Mouse (Mus musculus) heart, embryonic 12.5 days (tissue): ENCODE results near the gene Usp5. TPM values are rescaled to one million over a fixed set of nuclear protein-coding genes. Genes with fewer than 3 reads are reported as not detected.
"Not testable (repeated sequence)": the region's sequence is repeated elsewhere in the genome, so short reads cannot be mapped to it uniquely, and the experiment has no call there.

Source experiments
- ATAC-seq: fragments of 200-750 bp; cut with Nextera tagmentation; 2 replicates; pipeline ENCODE4 v1.8.0; 2017; ENCODE audit warnings: moderate TSS enrichment, moderate library complexity; ENCODE audit not compliant: insufficient number of reproducible peaks, low FRiP score
- H3K27ac ChIP-seq: fragments of 300-500 bp; sonication (generic); 2 replicates; pipeline ENCODE4 v1.5.1; 2016; ENCODE audit warnings: mild to moderate bottlenecking, moderate library complexity; ENCODE audit not compliant: poor library complexity, severe bottlenecking
- H3K27me3 ChIP-seq: fragments of 300-500 bp; sonication (generic); replicated peaks from 2 replicates; pipeline ENCODE4 v1.6.1; 2016; ENCODE audit warnings: mild to moderate bottlenecking, moderate library complexity
- H3K36me3 ChIP-seq: fragments of 300-500 bp; sonication (generic); 2 replicates; pipeline ENCODE4 v1.6.1; 2016; ENCODE audit warnings: mild to moderate bottlenecking, moderate library complexity
- H3K4me1 ChIP-seq: fragments of 300-500 bp; sonication (generic); replicated peaks from 2 replicates; pipeline ENCODE4 v1.6.1; 2016; ENCODE audit warnings: mild to moderate bottlenecking
- H3K4me2 ChIP-seq: fragments of 300-500 bp; sonication (generic); 2 replicates; pipeline ENCODE4 v1.6.1; 2016; ENCODE audit warnings: mild to moderate bottlenecking, moderate library complexity
- H3K4me3 ChIP-seq: fragments of 300-500 bp; sonication (generic); 2 replicates; pipeline ENCODE4 v1.5.1; 2016; ENCODE audit warnings: mild to moderate bottlenecking
- H3K9ac ChIP-seq: fragments of 300-500 bp; sonication (generic); 2 replicates; pipeline ENCODE4 v1.6.1; 2016; ENCODE audit warnings: mild to moderate bottlenecking, moderate library complexity
- H3K9me3 ChIP-seq: fragments of 300-500 bp; sonication (generic); replicated peaks from 2 replicates; pipeline ENCODE4 v1.6.1; 2016; ENCODE audit warnings: mild to moderate bottlenecking, moderate library complexity
- WGBS: fragments of 180-500 bp; shearing (Covaris S2); methylation state at CpG from one replicate; pipeline ENCODE4 v1.1.7; 2016; 5-methylcytosine and 5-hydroxymethylcytosine counted together
- polyA plus RNA-seq: library from polyadenylated mRNA; unstranded; fragments of >200 nt; fragmentation: Nextera tagmentation; extraction: Ambion mirVana; gene quantifications from 2 replicates; pipeline ENCODE4 v1.2.1, GENCODE M21; 2016

Gene Usp5
- polyA plus RNA-seq, 1 experiment from 2014 or later, result 121 TPM

- Histone ChIP-seq H3K4me1 (peaks cover 37% of the 10 kb centered on the region), H3K4me3 (0 out of 2 replicates have a peak overlapping the region, but pooled peaks have one; percentile 0), H3K27me3 (no peaks in the 10 kb centered on the region), H3K36me3 (peaks cover 19% of the 10 kb centered on the region), H3K9me3 (no peaks in the 10 kb centered on the region), H3K9ac (peak overlapping the region; percentile 46), H3K27ac (peak overlapping the region; percentile 58; the same call in 1 of the 2 replicates), H3K4me2 (peak overlapping the region; percentile 56)
- WGBS, result 5% methylated on average over 8 of the region's 8 CpGs
- ATAC-seq, result peak; percentile 27
Observed at GRCm38 (mm10) chr6:124839805-124840204, 10.5 kb upstream of the Usp5 start.

- H3K4me3 ChIP-seq, result no peak overlapping the region
- no peaks in the 10 kb centered on the region for H3K27me3 ChIP-seq
- H3K36me3 ChIP-seq, result peaks cover 33% of the 10 kb centered on the region
- no peak overlapping the region for H3K9ac ChIP-seq
- 68% methylated on average over 7 of the region's 7 CpGs for WGBS
- H3K9me3 ChIP-seq, result no peaks in the 10 kb centered on the region
- H3K4me1 ChIP-seq, result peaks cover 37% of the 10 kb centered on the region
- no peak overlapping the region for H3K4me2 ChIP-seq
- no peak for ATAC-seq
- no peak overlapping the region for H3K27ac ChIP-seq
Observed at GRCm38 (mm10) chr6:124836411-124836810, 7.1 kb upstream of the Usp5 start.

DNA sequence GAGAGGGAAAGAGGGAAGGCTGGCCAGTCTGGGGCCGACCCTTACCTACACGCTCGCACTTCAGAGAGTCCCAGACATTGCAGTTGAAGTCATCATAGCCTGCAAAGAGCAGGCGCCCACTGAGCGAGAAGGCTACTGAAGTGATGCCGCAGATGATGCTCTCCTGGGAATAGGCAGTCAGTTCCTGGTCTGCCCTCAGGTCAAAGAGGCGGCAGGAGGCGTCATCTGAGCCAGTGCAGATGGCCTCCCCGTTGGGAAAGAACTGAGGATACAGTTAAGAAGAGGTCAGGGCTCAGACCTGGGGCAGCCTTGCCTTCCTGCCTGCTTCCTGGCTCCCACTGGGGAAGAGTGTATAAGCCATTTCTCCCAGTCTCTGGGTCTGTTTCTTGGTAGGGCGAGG is 6.2 kb upstream of the Usp5 start:
- H3K27ac ChIP-seq, result no peak overlapping the region
- H3K4me1 ChIP-seq, result peaks cover 37% of the 10 kb centered on the region
- H3K4me2 ChIP-seq, result no peak overlapping the region
- H3K4me3 ChIP-seq, result no peak overlapping the region
- WGBS, result 43% methylated on average over 10 of the region's 10 CpGs
- no peaks in the 10 kb centered on the region for H3K9me3 ChIP-seq
- no peaks in the 10 kb centered on the region for H3K27me3 ChIP-seq
- ATAC-seq, result no peak
- H3K9ac ChIP-seq, result peak overlapping the region; percentile 21; the same call in 1 of the 2 replicates
- H3K36me3 ChIP-seq, result peaks cover 33% of the 10 kb centered on the region

DNA sequence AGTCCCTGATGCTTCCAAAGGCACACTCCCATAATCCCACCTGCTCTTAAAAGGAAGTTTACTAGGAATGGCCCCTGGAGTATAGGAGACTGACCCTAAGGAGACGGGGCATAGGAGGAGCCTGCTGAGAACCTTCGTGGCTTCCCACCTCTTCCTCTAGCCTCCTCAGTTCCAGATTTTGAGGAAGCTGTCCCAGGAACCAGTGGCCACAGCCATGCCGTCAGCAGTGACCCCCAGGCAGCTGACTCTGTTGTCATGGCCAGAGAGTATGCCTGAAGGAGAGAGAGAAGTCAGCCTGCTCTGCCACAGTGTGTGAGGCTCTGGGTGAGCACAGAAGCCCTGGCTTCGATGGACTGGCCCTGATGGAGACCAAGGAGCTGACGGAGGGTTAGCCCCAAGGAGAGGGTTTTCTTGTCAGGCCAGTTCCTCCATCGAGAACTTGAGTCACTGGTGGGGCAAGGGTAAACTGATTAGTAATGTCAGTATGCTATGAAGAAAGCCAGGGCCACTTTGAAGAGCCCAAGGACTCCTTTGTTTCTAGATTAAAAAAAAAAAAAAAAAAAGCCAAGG is 5.3 kb upstream of the Usp5 start:
- Histone ChIP-seq H3K4me3 (no peak overlapping the region), H3K4me1 (peaks cover 31% of the 10 kb centered on the region), H3K36me3 (peaks cover 33% of the 10 kb centered on the region), H3K9me3 (no peaks in the 10 kb centered on the region), H3K9ac (no peak overlapping the region), H3K27me3 (no peaks in the 10 kb centered on the region), H3K4me2 (no peak overlapping the region), H3K27ac (no peak overlapping the region)
- WGBS, result 82% methylated on average over 6 of the region's 6 CpGs
- ATAC-seq, result no peak

DNA sequence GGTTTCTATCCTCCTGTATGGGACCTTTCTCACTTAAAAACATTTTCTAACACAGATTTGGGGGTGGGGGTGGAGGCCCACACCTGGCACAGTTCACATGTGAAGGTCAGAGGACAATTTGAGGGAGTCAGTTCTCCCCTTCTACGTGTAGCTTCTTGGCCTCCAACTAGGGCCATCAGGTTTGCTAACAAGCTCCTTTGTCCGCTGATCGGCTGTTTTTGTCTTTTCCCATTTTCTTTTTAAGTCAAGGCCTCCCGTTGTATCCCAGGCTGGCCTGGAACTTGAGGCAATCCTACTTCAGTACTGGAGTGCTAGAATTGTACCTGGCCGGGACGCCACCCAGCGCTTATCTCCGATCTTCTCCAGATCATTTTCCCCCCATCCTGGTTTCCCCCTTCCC is 2.4 kb upstream of the Usp5 start:
- H3K4me3 ChIP-seq, result no peak overlapping the region
- WGBS, result 96% methylated on average over 8 of the region's 8 CpGs
- no peaks in the 10 kb centered on the region for H3K27me3 ChIP-seq

GRCm38 (mm10) chr6:124831199-124831598 is 1.9 kb upstream of the Usp5 start:
- H3K9me3 ChIP-seq, H3K9ac ChIP-seq, ATAC-seq, H3K27me3 ChIP-seq, H3K27ac ChIP-seq: not testable (repeated sequence)
- Histone ChIP-seq H3K36me3 (peaks cover 34% of the 10 kb centered on the region), H3K4me2 (peak overlapping the region; percentile 81), H3K4me3 (peak overlapping the region; percentile 10), H3K4me1 (peaks cover 29% of the 10 kb centered on the region)
- WGBS, result 97% methylated on average over 4 of the region's 4 CpGs

More for the DNA sequence above, 2.4 kb upstream of the Usp5 start:
- Histone ChIP-seq H3K4me1 (peaks cover 33% of the 10 kb centered on the region), H3K9ac (no peak overlapping the region), H3K9me3 (no peaks in the 10 kb centered on the region), H3K36me3 (peaks cover 33% of the 10 kb centered on the region), H3K27ac (no peak overlapping the region), H3K4me2 (no peak overlapping the region)
- no peak for ATAC-seq

GRCm38 (mm10) chr6:124829799-124830700 is 766 bp upstream of the Usp5 start:
- H3K27me3 ChIP-seq, result no peaks in the 10 kb centered on the region
- peaks cover 45% of the 10 kb centered on the region for H3K36me3 ChIP-seq
- H3K4me2 ChIP-seq, result peak overlapping the region; percentile 81
- peak overlapping the region; percentile 68 for H3K4me3 ChIP-seq
- H3K27ac ChIP-seq, result peak overlapping the region; percentile 85
- H3K9me3 ChIP-seq, result no peaks in the 10 kb centered on the region
- H3K4me1 ChIP-seq, result peaks cover 19% of the 10 kb centered on the region
- ATAC-seq, result peak; percentile 89
- H3K9ac ChIP-seq, result peak overlapping the region; percentile 78
- under 1% methylated on average over 38 of the region's 38 CpGs for WGBS

DNA sequence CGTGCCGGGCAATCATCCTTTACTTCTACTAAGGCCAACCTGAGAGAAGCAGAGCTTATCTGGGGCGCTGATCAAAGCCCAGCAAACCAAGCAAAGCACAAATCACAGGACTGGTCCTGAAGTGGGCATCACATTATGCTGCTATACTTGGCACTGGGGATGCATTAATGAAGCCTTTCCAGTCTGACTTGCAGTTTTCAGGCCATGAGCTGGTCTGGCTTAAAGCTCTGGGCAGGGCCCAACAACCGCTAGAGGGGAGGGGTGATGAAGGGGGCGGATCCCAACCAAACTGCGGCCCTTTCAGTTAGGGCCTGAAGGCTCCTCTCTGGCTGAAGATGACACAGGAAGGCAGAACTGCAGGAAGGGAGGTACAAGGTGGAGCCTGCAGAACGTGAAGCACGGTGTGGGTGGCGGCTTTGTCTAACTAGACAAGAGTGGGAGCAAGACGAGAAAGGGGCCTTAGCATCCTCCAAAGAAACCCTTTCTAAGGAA is 1.1 kb downstream of the Usp5 start:
- 26% methylated on average over 10 of the region's 10 CpGs for WGBS

DNA sequence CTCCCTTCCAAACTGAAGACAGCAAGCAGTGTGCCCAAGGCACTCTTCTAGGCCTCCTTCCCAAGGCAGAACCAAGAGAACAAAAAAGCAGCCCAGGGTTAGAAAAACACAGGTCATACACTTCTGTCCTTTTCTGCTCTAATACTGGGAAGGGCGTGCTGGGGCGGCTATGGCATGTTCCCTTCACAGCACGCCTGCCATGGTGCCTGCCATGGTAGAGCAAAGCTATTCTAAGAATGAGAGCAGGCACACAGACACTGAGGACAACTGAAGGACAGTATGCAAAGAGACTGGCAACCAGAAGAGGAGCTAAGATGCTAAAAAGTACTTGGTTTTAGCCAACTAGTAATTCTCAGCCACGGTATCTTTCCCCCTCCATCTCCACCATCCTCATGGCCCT is 7.2 kb downstream of the Usp5 start:
- H3K4me3 ChIP-seq, result no peak overlapping the region
- H3K27me3 ChIP-seq, result no peaks in the 10 kb centered on the region
- H3K4me1 ChIP-seq, result no peaks in the 10 kb centered on the region
- WGBS, result 83% methylated on average over 4 of the region's 4 CpGs
- H3K27ac ChIP-seq, result no peak overlapping the region
- no peak overlapping the region for H3K4me2 ChIP-seq
- peaks cover 93% of the 10 kb centered on the region for H3K36me3 ChIP-seq
- no peaks in the 10 kb centered on the region for H3K9me3 ChIP-seq
- no peak overlapping the region for H3K9ac ChIP-seq
- ATAC-seq, result no peak

More for the DNA sequence above, 1.1 kb downstream of the Usp5 start:
- no peak for ATAC-seq
- H3K4me3 ChIP-seq, result peak overlapping the region; percentile 68
- H3K36me3 ChIP-seq, result peaks cover 48% of the 10 kb centered on the region
- peak overlapping the region; percentile 94 for H3K4me2 ChIP-seq
- no peaks in the 10 kb centered on the region for H3K27me3 ChIP-seq
- peak overlapping the region; percentile 79 for H3K9ac ChIP-seq
- H3K4me1 ChIP-seq, result peaks cover 19% of the 10 kb centered on the region
- 0 out of 2 replicates have a peak overlapping the region, but pooled peaks have one; percentile 19 for H3K27ac ChIP-seq
- H3K9me3 ChIP-seq, result no peaks in the 10 kb centered on the region

GRCm38 (mm10) chr6:124820891-124821290 is 8.4 kb downstream of the Usp5 start:
- WGBS, result 86% methylated on average over 5 of the region's 5 CpGs
- H3K4me2 ChIP-seq, result no peak overlapping the region
- no peaks in the 10 kb centered on the region for H3K4me1 ChIP-seq
- no peaks in the 10 kb centered on the region for H3K27me3 ChIP-seq
- no peaks in the 10 kb centered on the region for H3K9me3 ChIP-seq
- H3K9ac ChIP-seq, result no peak overlapping the region
- H3K36me3 ChIP-seq, result peaks cover 100% of the 10 kb centered on the region
- H3K4me3 ChIP-seq, result no peak overlapping the region
- no peak overlapping the region for H3K27ac ChIP-seq
- no peak for ATAC-seq

DNA sequence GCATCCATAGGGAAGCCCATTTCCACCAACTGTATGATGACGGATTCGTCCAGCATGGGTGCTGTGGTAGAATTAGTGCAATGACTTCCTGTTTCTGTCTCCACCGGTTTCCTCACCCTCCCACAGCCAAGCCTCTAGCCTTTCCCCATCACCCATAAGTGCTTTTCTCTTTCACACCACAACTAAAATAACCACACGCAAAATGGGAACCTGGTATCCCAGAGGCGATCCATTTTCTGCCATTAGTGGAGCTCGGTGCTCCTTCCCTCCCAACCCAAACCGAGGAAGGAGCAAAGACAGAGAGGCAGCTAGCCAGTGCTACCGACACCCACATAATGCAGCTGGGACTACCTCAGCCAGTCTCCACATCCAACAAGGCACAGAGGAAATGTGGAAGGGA is 11.3 kb downstream of the Usp5 start:
- H3K4me1 ChIP-seq, result peaks cover 14% of the 10 kb centered on the region
- 85% methylated on average over 8 of the region's 8 CpGs for WGBS
- ATAC-seq, result no peak
- no peaks in the 10 kb centered on the region for H3K9me3 ChIP-seq
- H3K36me3 ChIP-seq, result peaks cover 81% of the 10 kb centered on the region
- H3K9ac ChIP-seq, result no peak overlapping the region
- no peak overlapping the region for H3K4me3 ChIP-seq
- no peaks in the 10 kb centered on the region for H3K27me3 ChIP-seq
- no peak overlapping the region for H3K4me2 ChIP-seq
- no peak overlapping the region for H3K27ac ChIP-seq
